Mouse (Mus musculus): ENCODE results near the gene Samd13. TPM values are rescaled to one million over a fixed set of nuclear protein-coding genes. Genes with fewer than 3 reads are reported as not detected.

Samd13 gene
- total and polyA plus RNA-seq, 2 experiments from 2014 or later, result 0.46 to 0.89 TPM

DNA sequence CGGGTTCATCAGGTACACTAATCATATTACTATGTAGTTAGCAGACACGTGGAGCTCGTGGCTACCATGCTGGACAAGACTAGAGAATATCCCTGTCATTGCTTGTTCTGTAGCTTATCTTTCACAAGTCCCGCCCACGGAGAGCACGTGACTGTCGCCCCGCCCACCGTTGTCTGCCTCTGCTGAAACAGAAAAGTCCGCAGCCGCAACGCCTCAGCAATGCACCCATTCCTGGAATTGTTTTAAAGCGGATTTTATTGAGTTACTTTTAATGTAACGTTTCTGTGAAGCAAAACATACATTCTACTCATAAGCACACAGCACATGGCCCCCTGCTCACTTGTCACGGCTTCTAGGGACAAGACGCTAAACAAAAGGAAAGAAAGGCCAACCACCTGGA lies 5.7 kb downstream of the Samd13 start:
- Histone ChIP-seq H3K4me3 (ENCODE audit: low read length) (no peak overlapping the region), H3K4me2 (ENCODE audit: low read depth, low read length) (no peak overlapping the region), H3K4me1 (ENCODE audit: insufficient read depth, low read length) (no peaks in the 10 kb centered on the region), H3K9ac (replicated peaks; ENCODE audit: low read length) (no peak overlapping the region), H3K9me3 (ENCODE audit: low read length) (no peaks in the 10 kb centered on the region), H3K36me3 (ENCODE audit: insufficient read depth, low read length) (no peaks in the 10 kb centered on the region), H3K27me3 (ENCODE audit: insufficient read depth, low read length) (no peaks in the 10 kb centered on the region), H3K27ac (no peak overlapping the region)
- DNase-seq (ENCODE audit: low spot score) (no peak), ATAC-seq (no peak)
- TF ChIP-seq CTCF (IDR thresholded peaks at IDR 0.05; ENCODE audit: low read depth), result no peak
- WGBS, result 94% methylated on average over 16 of the region's 16 CpGs

DNA sequence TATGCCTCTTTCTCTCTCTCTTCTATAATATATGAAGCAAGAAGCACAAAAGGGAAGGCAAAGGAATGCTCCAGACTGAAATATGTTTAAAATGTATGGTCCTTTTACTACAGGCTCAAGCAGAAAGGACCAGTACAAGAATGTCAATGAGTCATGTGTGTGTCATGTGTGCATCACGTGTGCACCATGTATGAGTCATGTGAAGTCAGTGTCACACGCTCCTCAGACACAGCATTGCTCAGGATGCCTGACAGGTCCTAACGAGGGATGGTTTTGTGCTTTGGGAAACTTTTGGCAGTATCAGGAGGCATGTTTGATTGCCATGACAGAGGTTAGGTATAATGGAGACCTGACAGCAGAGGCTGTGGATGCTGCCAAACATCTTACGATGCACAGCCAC lies 9.2 kb downstream of the Samd13 start:
- WGBS, result 92% methylated on average over 4 of the region's 4 CpGs
- Histone ChIP-seq H3K4me3 (ENCODE audit: low read length) (no peak overlapping the region), H3K36me3 (ENCODE audit: insufficient read depth, low read length) (no peaks in the 10 kb centered on the region), H3K4me1 (ENCODE audit: insufficient read depth, low read length) (no peaks in the 10 kb centered on the region), H3K27ac (no peak overlapping the region), H3K9ac (replicated peaks; ENCODE audit: low read length) (no peak overlapping the region), H3K27me3 (ENCODE audit: insufficient read depth, low read length) (no peaks in the 10 kb centered on the region), H3K4me2 (ENCODE audit: low read depth, low read length) (no peak overlapping the region), H3K9me3 (ENCODE audit: low read length) (no peaks in the 10 kb centered on the region)
- ATAC-seq, result no peak
- TF ChIP-seq CTCF (IDR thresholded peaks at IDR 0.05; ENCODE audit: low read depth), result no peak
- DNase-seq (ENCODE audit: low spot score), result no peak

DNA sequence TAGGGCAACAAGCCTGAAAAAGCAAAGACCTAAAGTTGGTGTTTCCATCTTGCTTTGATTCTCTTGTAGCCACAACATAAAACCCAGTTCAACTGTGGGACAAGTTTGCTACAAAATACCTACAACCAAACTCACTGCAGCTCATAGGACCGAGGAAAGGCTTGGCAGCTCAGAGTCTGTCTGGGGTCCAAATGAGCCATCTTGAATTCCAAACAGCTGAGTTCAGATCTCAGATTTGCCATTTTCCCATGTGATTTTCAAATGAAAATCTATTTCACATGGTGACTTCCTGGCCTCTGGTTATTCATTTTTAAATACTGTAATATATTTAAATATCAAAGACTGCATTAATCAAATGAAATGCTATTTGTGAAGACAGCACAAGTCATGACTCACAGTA lies 10.3 kb downstream of the Samd13 start:
- Histone ChIP-seq H3K4me3 (ENCODE audit: low read length) (no peak overlapping the region), H3K4me1 (ENCODE audit: insufficient read depth, low read length) (no peaks in the 10 kb centered on the region), H3K27me3 (ENCODE audit: insufficient read depth, low read length) (no peaks in the 10 kb centered on the region), H3K9ac (replicated peaks; ENCODE audit: low read length) (no peak overlapping the region), H3K9me3 (ENCODE audit: low read length) (no peaks in the 10 kb centered on the region), H3K27ac (no peak overlapping the region), H3K4me2 (ENCODE audit: low read depth, low read length) (no peak overlapping the region), H3K36me3 (ENCODE audit: insufficient read depth, low read length) (no peaks in the 10 kb centered on the region)
- DNase-seq (ENCODE audit: low spot score), result no peak
- WGBS, result 93% methylated on average over 1 of the region's 1 CpGs
- no peak for ATAC-seq
- no peak for TF ChIP-seq CTCF (IDR thresholded peaks at IDR 0.05; ENCODE audit: low read depth)

DNA sequence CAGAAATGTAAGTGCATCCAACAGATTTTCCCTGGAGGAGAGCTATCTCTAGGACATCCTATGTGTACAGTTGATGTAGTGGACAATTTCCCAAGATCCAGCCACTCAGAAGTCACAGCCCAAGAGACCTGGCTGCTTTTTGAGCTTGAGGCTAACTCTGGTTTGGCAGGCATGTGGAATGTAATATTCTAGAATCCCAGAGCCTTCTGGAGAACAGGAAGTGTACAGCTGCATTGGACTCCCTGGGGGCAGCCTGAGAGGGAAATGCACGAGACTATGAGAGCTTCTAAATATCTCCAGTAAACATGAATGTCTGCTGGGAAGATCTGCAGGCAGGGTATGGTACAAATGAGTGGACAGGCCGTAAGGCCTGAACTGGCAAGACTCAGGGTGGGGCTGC lies 14.3 kb downstream of the Samd13 start:
- no peak overlapping the region for H3K9ac ChIP-seq (replicated peaks; ENCODE audit: low read length)
- H3K4me1 ChIP-seq (ENCODE audit: insufficient read depth, low read length), result no peaks in the 10 kb centered on the region
- DNase-seq (ENCODE audit: low spot score) (no peak), ATAC-seq (no peak)
- 52% methylated on average over 2 of the region's 2 CpGs for WGBS
- no peaks in the 10 kb centered on the region for H3K9me3 ChIP-seq (ENCODE audit: low read length)
- H3K4me3 ChIP-seq (ENCODE audit: low read length), result no peak overlapping the region
- H3K27ac ChIP-seq, result no peak overlapping the region
- no peak for TF ChIP-seq CTCF (IDR thresholded peaks at IDR 0.05; ENCODE audit: low read depth)
- no peak overlapping the region for H3K4me2 ChIP-seq (ENCODE audit: low read depth, low read length)
- no peaks in the 10 kb centered on the region for H3K36me3 ChIP-seq (ENCODE audit: insufficient read depth, low read length)
- no peaks in the 10 kb centered on the region for H3K27me3 ChIP-seq (ENCODE audit: insufficient read depth, low read length)

DNA sequence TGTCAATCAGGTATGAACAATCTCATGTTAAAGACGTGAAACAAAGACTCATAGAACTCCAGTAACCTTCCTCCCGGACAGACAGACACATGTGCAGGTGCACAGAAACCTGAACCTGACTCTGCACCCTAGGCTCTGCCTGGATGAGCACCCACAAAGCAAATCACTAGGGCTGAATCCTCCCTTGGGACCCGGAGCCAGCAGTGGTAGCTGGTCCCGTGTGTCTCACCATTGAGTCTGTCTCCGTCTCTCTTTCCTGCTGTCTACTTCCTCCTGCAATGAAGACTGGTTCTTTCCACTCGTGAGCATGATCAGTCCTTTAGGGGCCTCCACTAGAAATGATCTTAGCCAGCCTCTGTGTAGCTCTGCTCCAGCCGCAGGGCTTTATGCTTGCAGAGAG lies 23.5 kb downstream of the Samd13 start:
- 77% methylated on average over 7 of the region's 7 CpGs for WGBS
- no peak for TF ChIP-seq CTCF (IDR thresholded peaks at IDR 0.05; ENCODE audit: low read depth)

DNA sequence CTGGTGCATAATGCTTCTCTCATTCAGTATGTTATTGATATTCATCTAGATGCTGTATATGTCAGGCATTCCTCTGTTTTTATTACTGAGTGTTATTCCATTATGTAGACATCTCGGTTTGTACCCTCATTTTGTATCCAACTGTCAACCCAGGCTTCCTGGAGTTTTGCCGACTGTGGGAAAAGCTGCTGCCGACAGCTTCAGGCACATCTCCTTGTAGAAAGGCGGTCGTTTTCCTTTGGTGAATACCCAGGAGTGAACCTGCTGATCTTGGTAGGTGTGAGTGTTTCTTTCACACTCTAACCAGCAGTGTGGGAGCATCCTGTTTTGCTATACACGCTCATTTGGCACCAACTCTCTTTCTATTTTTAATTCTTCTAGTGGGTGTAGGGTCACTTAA lies 24.4 kb downstream of the Samd13 start:
- no peak overlapping the region for H3K4me3 ChIP-seq (ENCODE audit: low read length)
- H3K9me3 ChIP-seq (ENCODE audit: low read length), result no peaks in the 10 kb centered on the region
- WGBS, result 63% methylated on average over 6 of the region's 6 CpGs
- no peak overlapping the region for H3K9ac ChIP-seq (replicated peaks; ENCODE audit: low read length)
- ATAC-seq (no peak), DNase-seq (ENCODE audit: low spot score) (no peak)
- no peaks in the 10 kb centered on the region for H3K27me3 ChIP-seq (ENCODE audit: insufficient read depth, low read length)
- no peaks in the 10 kb centered on the region for H3K36me3 ChIP-seq (ENCODE audit: insufficient read depth, low read length)
- H3K27ac ChIP-seq, result no peak overlapping the region
- H3K4me1 ChIP-seq (ENCODE audit: insufficient read depth, low read length), result no peaks in the 10 kb centered on the region
- no peak for TF ChIP-seq CTCF (IDR thresholded peaks at IDR 0.05; ENCODE audit: low read depth)
- no peak overlapping the region for H3K4me2 ChIP-seq (ENCODE audit: low read depth, low read length)

More for the DNA sequence above, 23.5 kb downstream of the Samd13 start:
- DNase-seq (ENCODE audit: low spot score) (no peak), ATAC-seq (no peak)
- Histone ChIP-seq H3K27me3 (ENCODE audit: insufficient read depth, low read length) (no peaks in the 10 kb centered on the region), H3K4me1 (ENCODE audit: insufficient read depth, low read length) (no peaks in the 10 kb centered on the region), H3K27ac (no peak overlapping the region), H3K36me3 (ENCODE audit: insufficient read depth, low read length) (no peaks in the 10 kb centered on the region), H3K9ac (replicated peaks; ENCODE audit: low read length) (no peak overlapping the region), H3K4me2 (ENCODE audit: low read depth, low read length) (no peak overlapping the region), H3K9me3 (ENCODE audit: low read length) (no peaks in the 10 kb centered on the region), H3K4me3 (ENCODE audit: low read length) (no peak overlapping the region)

DNA sequence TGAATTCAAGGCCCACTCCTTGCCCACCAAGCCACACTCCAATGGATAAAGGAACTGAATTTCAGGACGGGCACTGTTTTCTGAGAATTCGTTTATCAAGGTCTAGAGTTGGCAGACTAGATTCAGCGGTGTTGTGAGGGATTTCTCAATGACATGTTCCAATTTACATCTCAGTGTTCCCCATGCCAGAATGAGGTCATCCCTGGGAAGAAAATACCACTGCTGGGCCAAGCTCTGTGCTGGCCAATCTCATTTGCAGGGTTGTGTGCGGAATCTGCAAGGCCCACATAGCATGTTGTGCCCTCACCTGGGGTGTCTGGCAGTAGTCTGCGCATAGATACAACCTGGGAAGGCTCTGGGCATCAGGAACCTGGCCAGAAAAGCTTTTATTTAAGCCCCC lies 26.1 kb downstream of the Samd13 start:
- Histone ChIP-seq H3K9me3 (ENCODE audit: low read length) (no peaks in the 10 kb centered on the region), H3K9ac (replicated peaks; ENCODE audit: low read length) (no peak overlapping the region), H3K4me2 (ENCODE audit: low read depth, low read length) (no peak overlapping the region), H3K4me1 (ENCODE audit: insufficient read depth, low read length) (no peaks in the 10 kb centered on the region), H3K27me3 (ENCODE audit: insufficient read depth, low read length) (no peaks in the 10 kb centered on the region), H3K27ac (no peak overlapping the region), H3K4me3 (ENCODE audit: low read length) (no peak overlapping the region), H3K36me3 (ENCODE audit: insufficient read depth, low read length) (no peaks in the 10 kb centered on the region)
- ATAC-seq (no peak), DNase-seq (ENCODE audit: low spot score) (no peak)
- TF ChIP-seq CTCF (IDR thresholded peaks at IDR 0.05; ENCODE audit: low read depth), result no peak
- WGBS, result 65% methylated on average over 5 of the region's 5 CpGs
